Mouse (Mus musculus): ENCODE measurements around the gene Masp1.

The Masp1 gene

GRCm38 (mm10) chr16:23463671-23464347, 56.8 kb downstream of the Masp1 start:
- DNase-seq (ENCODE audit: low read depth, low spot score), result no peak

- DNase-seq (ENCODE audit: low read depth, low spot score), result no peak
These were observed 61.6 kb downstream of the Masp1 start for GRCm38 (mm10) chr16:23458906-23459588.

DNA sequence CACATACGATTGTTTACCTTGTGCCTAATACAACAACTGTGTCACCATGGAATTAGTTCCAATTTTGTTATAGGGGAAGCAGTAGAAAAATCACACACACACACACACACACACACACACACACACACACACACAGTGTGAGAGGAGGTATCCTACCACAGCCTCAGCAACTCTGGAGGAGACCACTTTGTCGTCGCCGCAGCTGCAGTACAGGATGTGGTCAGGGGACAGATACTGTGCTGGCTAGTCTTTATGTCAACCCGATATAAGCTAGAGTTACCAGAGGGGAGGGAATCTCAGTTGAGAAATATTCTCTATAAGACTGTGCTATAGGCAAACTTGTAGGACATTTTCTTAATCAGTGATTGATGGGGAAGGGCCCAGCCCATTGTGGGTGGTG, 63.3 kb downstream of the Masp1 start:
- DNase-seq (ENCODE audit: low read depth, low spot score), result no peak

- no peak for DNase-seq (ENCODE audit: low read depth, low spot score)
These were observed 64.1 kb downstream of the Masp1 start for GRCm38 (mm10) chr16:23456534-23456933.

- DNase-seq (ENCODE audit: low read depth, low spot score), result no peak
These were observed 66.2 kb downstream of the Masp1 start for GRCm38 (mm10) chr16:23454376-23454775.

- DNase-seq (ENCODE audit: low read depth, low spot score), result peak; percentile 63
These were observed 68.1 kb downstream of the Masp1 start for GRCm38 (mm10) chr16:23452476-23452875.

GRCm38 (mm10) chr16:23450816-23451215, 69.8 kb downstream of the Masp1 start:
- no peak for DNase-seq (ENCODE audit: low read depth, low spot score)

GRCm38 (mm10) chr16:23449946-23450345, 70.7 kb downstream of the Masp1 start:
- no peak for DNase-seq (ENCODE audit: low read depth, low spot score)

GRCm38 (mm10) chr16:23444231-23444630, 76.4 kb downstream of the Masp1 start:
- DNase-seq (ENCODE audit: low read depth, low spot score), result no peak

DNA sequence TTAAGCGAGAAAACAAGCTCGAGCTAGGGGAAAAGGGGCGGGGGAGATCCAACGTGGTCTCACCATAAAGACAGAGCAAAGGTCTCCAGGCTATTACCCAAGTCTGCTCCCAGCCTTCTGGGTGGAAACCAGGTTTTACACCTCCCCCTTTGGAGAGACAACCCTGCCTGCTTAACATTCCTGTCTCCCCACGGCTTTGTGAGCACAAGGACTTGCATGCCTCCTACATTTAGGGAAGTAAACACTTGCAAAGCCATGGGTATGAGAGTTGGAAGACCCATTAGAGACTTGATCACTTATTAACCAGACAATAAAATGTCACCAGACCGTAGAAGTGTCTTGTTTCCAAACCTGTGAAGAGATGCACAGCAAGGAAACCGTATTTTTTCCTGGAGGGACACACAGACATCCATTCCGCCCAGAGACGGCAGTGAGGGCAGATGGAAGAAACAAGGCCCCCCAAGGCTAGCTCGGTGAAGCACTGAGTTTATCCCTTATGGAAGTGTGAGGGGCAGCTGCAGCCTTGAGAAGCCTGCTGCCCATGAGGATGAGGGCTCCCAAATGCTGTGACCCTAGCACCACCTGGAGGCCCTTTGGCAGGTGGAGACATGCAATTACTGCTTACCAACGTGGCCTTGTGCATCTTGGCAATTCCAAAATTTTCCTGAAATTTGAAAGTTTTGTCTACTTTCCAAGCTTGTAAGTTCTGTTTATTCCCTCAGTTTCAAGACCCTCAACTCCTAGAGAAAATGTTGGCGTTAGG, 83.0 kb downstream of the Masp1 start:
- no peak for DNase-seq (ENCODE audit: low read depth, low spot score)

DNA sequence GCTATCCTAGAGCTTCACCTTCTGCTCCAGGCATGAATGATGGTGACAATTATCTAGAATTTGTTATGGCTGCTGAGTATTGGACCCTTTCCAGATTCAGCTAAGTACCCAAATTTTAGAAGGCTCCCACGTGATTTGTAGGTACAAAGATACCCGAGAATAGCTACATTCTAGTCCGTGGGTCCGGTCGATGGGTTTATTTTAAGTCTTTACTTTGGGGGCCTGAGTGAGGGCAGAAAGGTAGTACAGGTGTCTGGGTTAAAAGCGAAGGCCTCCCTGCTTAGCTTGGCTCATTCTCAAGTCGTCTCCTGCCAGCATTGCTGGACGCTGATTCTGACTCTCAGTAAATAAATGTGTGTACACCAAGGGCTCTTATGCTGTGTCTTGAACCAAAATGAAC, 90.6 kb downstream of the Masp1 start:
- DNase-seq (ENCODE audit: low read depth, low spot score), result no peak

- no peak for DNase-seq (ENCODE audit: low read depth, low spot score)
These were observed 91.8 kb downstream of the Masp1 start, which contains the start of gene Rtp1 for GRCm38 (mm10) chr16:23428647-23429319. Gene Rtp1 (plus strand): TSS chr16:23429133.

GRCm38 (mm10) chr16:23427701-23428100, 92.9 kb downstream of the Masp1 start:
- DNase-seq (ENCODE audit: low read depth, low spot score), result no peak

- DNase-seq (ENCODE audit: low read depth, low spot score), result no peak
These were observed 96.8 kb downstream of the Masp1 start for GRCm38 (mm10) chr16:23423825-23424224.

DNA sequence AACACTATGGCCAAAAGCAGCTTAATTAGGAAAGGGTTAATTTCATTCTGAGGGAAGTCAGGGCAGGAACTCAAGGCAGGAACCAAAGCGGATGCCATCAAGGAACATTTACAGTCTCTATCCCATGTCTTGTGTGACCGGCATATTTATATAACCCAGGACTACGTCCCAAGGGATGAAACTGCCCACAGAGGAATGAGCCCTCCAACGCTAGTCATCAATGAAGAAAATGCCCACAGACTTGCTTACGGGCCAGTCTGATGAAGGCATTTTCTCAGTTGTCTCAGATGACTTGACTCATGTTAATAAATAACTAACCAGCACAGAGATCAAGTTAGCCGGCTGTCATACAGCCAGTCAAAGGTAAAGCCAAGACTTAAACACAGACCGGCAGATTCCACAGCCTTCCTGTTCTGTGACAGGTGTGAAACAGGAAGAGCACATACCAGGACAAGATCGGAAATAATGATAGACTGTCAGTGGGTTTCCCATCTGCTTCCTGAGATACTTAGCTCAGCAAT, 101.0 kb downstream of the Masp1 start:
- no peak for DNase-seq (ENCODE audit: low read depth, low spot score)

GRCm38 (mm10) chr16:23417456-23418240, 103.0 kb downstream of the Masp1 start:
- DNase-seq (ENCODE audit: low read depth, low spot score), result no peak

GRCm38 (mm10) chr16:23416657-23417293, 103.8 kb downstream of the Masp1 start:
- peak; percentile 37 for DNase-seq (ENCODE audit: low read depth, low spot score)

DNA sequence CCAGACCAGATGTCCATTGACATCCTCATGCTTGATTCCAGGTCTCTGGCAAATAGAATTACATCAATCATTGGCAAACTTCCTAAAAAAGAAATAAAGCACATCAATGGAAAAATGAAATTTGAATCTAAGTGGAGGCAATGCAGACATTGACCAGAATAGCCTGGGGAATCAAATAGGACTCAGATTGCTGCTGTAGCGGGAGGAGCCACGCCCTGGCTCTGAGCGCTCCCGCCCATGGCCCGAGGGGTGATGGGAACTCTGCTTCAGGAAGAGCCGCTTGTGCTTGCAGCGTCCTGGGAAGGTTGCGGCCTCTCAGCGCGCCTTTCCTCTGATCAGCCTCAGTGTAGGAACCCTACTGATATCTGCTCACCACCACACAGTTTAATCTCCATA, 104.4 kb downstream of the Masp1 start:
- peak; percentile 69 for DNase-seq (ENCODE audit: low read depth, low spot score)

GRCm38 (mm10) chr16:23412930-23413329, 107.7 kb downstream of the Masp1 start:
- DNase-seq (ENCODE audit: low read depth, low spot score), result no peak

DNA sequence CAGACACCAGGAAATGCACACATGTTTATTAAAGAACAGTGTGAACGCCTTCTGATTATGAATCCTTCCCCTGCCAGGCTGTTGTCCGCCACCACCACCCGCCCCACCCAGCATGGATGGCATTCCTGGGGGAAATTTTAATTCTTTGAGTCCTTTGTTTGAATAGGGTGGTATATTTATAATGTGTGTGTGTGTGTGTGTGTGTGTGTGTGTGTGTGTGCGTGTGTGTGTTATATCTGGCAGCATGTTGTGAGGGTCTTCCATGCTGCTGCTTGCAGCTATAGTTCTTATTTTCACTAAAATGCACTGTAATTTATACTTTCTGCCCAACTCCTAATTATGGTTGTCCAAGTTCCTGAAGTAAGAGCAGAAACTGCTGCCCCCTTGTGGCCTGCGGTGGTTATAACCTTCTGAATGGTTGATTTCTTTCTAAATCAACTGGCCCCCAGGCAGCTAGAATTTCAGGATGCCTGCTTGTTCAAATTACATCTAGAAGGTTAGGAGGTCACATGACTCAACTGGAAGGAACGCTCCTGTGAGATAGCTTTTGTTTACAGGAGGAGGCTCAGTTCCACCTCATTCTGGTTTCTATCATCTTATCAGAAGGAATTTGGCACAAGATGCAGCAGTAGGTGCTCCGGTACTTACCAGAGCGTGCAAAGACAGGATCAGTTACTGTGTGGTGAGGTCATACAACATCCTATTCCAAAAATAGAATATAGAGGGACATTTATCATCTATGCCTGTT, 117.4 kb downstream of the Masp1 start:
- peak; percentile 70 for DNase-seq (ENCODE audit: low read depth, low spot score)
